Mouse (Mus musculus): ENCODE results near the gene Ugt1a6b. TPM values are rescaled to one million over a fixed set of nuclear protein-coding genes. Genes with fewer than 3 reads are reported as not detected.
"Not testable (repeated sequence)": the region's sequence is repeated elsewhere in the genome, so short reads cannot be mapped to it uniquely, and the experiment has no call there.

Gene Ugt1a6b
- 10 to 100 TPM in 1 of 2 experiments, 1 to 10 TPM in 1; 3.5 to 12.0 TPM for total RNA-seq (2021)
- long read RNA-seq, experiment 1: 0 reads
- long read RNA-seq, experiment 2: 0 reads

DNA sequence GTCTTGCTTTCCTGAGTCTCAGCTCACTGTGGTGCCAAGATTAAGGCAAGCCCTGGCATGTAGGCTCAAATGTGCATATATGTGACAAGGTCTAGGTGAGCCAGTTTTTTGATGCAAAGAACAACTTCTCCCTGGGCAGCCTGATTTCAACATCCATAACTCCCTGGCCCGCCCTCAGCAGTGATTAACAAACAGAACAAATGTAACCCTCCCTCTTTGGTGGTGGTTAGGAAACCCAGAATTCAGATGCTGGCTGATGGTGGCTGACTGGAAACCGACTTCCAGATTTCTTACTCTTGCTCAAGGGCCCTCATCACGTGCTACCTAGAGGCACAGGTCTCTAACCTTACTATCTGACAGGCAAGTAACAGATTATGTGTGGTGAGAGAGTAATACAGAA lies at the start of gene Ugt1a6b:
Gene Ugt1a6b, plus strand, starts transcription at position 234 of the 400 bp plus-strand sequence.
- DNase-seq (ENCODE audit: low spot score in 2 of 2): not testable (repeated sequence)

DNA sequence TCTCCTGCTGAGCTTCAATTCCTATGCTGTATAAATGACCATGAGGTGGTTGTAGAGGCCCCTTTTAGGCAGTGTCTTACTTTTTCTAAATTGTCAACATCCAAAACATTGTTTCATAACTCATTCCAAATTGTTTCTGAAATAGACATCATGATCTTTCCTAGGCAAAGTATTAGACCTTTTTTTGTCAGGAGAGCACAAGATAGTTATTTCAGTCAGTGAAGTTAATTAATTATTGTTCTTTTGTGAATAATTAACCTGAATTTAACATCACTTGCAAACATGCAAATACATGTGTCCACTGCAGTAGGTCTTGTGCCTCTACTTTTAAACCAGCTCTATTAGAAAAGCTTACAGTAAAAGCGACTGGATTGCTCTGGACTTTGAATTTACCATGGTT lies 48.0 kb upstream of the Ugt1a6b start, which contains the start of gene Ugt1a10:
Gene Ugt1a10, plus strand, starts transcription at position 301 of the 400 bp plus-strand sequence.
- DNase-seq (ENCODE audit: low spot score in 2 of 2): no peak

DNA sequence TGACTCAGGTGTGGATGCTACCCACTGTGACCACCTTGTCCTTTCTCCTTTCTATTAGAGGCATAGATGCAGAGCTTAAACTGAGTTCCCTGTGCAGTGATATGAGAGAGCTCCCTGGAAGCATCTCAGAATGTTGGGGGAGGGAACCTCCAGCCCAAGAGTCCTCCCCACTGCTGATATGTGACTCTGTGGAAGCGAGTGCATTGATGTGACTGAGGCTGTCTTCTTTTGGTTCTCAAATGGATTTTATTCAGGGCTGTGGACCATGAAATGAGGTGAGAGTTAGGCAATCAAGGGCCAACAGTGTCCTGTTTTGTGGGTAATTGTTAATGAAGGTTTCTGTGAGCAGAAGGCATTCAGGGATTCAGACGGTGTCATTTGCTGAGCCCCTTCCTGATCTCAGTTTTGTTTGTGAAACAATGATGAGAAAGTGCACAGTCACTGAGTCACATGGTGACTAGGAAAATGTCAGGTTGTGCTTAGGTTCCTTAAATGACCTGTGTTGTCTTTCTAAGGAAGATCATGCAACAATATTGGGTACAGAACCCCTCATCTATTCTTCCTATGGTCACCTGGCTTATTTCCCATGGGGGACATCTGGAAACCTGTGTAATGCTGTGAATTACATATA lies 36.5 kb upstream of the Ugt1a6b start:
- DNase-seq (ENCODE audit: low spot score in 2 of 2): not testable (repeated sequence)

DNA sequence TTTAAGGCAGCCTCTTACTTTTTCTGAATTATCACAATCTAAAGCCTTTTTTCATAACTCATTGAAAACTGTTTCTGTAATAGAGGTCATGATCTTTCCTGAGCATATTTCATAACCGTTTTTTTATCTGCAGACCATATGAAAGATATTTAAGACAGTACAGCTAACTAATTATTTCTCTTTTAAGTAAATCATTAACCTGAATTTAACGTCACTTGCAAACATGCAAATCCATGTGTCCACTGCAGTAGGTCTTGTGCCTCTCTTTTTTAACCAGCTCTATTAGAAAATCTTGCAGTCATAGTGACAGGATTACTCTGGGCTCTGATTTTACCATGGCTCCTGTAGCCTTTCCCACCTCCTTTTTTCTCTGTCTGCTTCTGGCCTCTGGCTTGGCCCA lies 32.6 kb upstream of the Ugt1a6b start, which contains the start of gene Ugt1a9:
Gene Ugt1a9, plus strand, starts transcription at position 306 of the 400 bp plus-strand sequence.
- no peak for DNase-seq (ENCODE audit: low spot score in 2 of 2)

DNA sequence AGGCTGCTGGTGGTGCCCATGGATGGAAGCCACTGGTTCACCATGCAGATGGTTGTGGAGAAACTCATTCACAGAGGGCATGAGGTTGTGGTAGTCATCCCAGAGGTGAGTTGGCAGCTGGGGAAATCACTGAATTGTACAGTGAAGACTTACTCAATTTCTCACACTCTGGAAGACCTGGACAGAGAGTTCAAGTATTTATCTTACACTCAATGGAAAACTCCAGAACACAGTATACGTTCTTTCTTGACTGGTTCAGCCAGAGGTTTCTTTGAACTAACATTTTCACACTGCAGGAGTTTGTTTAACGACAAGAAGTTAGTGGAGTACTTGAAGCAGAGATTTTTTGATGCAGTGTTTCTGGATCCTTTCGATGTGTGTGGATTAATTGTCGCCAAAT lies 32.1 kb upstream of the Ugt1a6b start:
- DNase-seq (ENCODE audit: low spot score in 2 of 2): no peak

DNA sequence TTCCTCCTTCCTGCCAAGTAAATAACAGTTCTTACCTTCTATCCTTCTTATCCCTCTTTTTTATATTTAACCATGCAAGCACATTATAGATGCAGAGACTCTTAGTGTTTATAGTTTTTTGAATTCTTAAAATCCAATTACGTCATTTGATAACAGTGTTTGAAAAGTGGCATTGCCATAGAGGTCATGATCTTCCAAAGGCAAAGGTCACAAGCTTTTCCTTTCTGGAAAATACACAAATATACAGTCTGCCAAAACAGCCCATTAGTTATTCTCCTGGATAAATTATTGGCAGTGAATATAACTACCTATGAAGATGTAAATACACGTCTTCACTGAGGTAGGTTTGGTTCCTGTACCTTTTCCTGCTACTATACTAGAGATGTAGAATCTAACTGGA lies 28.6 kb upstream of the Ugt1a6b start:
- no peak for DNase-seq (ENCODE audit: low spot score in 2 of 2)

DNA sequence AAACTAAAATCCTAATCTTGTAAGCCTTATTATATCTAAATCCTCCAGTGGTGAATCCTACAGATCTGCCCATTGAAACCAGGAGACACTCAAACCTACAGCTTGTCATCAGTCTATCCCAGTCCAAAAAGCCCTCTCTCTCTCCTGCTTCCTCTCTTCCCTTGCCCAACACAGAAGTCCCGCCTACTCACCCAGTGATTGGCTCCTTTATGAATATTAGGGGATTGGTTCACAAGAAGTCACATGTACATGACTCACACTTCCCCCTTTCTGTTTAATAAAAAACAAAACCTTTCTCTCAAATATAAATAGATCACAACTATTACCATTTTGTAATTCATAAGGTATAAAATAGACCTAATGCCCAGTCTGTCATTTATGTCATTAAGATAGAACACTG lies 25.9 kb upstream of the Ugt1a6b start:
- no peak for DNase-seq (ENCODE audit: low spot score in 2 of 2)

DNA sequence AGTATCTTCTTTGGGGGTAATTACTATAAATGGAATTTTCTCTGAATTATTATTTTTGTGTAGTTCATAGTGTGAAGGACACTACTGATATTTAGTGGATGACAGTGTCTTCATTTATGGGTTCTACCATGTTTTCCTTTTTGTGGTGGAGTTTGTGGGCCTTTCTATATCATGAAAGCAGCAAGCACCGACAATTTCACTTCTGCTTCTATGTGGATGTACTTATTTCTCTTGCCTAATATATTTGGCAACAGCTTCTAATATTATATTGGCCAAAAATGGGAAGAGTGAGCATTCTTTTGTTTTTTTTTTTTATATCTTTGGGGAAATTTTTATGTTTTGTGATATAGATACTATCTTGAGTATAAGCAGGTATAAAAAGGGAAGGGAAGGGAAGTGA lies 21.4 kb upstream of the Ugt1a6b start:
- no peak for DNase-seq (ENCODE audit: low spot score in 2 of 2)

DNA sequence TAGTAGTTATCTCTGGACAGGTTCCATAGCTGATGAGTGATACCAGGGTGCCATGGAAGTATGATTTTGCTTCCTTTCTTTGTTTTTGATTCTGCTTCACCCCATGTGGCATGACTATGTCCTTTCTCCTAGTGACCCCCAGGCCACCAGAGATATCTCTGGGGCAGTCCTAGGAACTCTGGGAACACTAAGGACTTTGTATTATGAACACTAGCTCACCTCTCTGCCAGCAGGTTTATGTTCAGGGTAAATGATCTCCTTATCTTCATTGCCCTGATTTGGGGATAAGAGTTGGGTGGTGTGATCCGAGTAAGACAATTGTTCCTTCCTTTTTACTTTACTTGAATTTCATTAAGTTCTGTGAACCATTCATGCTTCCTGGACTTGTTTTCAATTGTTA lies 16.9 kb upstream of the Ugt1a6b start:
- no peak for DNase-seq (ENCODE audit: low spot score in 2 of 2)

DNA sequence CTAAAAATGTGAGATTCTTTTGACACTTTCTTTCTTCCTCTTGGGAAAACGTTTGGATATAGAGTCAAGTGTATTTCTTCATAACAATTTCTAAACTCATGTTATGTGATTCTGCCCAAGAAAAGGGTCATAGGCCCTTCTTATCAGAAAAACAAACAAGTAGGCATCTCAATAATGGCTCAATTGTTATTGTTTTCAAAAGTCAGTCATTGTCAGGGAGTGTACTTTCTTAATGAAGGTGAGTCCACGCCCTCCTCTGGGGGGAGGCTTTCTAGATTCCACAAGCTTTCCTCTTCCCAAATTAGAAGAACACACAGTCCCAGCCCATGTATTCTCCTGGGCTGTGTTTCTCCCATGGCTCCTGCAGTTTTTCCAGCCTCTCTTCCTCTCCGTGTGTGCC lies 15.5 kb upstream of the Ugt1a6b start, which contains the start of gene Ugt1a8:
Gene Ugt1a8, plus strand, starts transcription at position 301 of the 400 bp plus-strand sequence.
- no peak for DNase-seq (ENCODE audit: low spot score in 2 of 2)

DNA sequence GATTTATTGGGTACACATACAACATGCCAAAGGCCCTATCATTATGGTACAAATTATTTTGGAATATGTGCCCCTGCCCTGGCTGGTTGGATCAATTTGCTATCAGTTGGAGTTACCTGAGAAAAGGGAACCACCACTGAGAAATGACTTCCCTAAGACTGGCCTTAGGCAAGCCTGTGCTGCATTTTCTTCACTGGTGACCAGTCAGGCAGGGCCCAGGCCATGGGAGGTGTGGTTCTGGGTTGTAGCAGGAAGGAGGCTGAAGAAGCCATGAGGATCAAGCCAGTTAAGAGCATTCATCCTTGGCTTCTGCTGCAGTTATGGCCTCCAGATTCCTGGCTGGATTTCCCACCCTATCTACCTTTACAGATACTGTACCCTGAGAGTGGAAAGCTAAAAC lies 10.7 kb upstream of the Ugt1a6b start:
- DNase-seq (ENCODE audit: low spot score in 2 of 2): no peak

DNA sequence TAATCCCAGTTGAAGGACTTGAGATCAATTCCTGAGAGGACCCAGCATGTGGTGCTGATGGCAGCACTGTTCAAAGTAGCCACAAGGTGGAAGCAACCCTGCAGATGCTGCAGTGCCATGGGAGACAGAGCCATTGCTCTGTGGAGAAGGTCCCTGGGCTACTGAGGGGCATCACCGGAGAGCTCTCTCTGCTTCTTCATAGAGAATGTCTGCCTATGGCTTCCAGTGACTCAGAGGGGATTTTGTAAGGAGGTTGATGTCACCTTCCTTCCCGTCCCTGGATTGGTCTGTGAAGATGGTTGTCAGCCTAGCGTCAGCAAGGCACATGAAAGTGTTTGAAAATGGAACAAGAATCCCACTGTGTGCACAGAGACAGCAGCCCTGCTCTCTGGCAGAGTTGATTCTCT lies 8.8 kb upstream of the Ugt1a6b start:
- not testable (repeated sequence) for DNase-seq (ENCODE audit: low spot score in 2 of 2)

DNA sequence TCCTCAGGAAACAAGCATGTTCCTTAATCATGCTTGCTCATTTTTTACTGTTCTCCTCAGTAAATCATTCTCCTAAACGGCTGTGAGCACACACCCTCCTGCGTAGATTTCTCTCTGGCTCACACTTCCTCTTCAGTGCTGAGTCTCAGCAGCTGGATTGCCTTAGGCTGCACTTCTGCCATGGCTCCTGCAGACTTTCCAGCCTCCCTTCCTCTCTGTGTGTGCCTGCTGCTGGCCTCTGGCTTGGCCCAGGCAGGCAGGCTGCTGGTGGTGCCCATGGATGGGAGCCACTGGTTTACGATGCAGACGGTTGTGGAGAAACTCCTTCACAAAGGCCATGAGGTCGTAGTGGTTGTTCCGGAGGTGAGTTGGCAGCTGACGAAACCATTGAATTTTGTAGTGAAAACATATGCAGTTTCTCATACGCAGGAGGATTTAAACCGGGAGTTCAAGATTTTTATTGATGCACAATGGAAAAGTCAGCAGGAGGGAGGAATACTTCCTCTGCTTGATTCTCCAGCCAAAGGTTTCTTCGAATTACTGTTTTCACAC lies 8.0 kb upstream of the Ugt1a6b start, which contains the start of gene Ugt1a7c:
Gene Ugt1a7c, plus strand, starts transcription at position 122 of the 552 bp plus-strand sequence.
- no peak for DNase-seq (ENCODE audit: low spot score in 2 of 2)

DNA sequence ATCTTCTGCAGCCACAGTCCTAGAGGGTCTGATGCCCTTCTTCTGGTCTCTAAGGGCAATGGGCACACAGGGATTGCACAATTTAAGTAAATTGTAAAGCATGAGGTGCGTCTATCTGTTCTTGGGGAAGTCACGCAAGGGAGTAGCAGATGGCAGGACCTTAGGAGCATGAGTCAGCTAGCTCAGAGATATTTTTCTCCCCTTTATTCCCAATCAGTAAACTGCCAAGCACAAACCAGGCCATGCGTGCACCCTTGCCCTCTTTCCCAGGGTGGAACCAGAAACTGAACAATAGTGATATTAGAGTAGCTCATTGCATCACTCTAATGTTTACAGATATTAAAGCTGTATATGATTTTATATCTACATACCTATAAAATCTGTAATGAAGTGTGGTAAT lies 4.5 kb upstream of the Ugt1a6b start:
- DNase-seq (ENCODE audit: low spot score in 2 of 2): not testable (repeated sequence)

DNA sequence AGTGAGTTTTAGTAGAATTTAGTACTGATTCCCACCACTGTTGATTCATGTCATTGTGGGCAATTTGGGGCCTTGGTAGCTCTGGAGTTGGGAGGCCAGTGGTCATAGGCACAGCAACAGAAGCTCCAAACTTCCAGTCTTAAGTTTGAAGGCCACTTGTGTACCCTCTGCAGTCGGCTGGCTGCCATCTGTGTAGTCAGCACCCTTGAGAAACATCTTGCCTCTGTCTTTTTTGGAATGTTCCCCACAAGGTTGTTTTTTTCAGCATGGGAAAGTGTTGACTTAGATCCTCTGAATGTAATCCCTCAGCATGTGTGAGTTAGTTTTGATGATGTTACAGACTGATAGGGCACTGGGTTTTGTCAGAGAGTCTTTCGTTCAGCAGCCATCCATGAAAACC lies 3.4 kb upstream of the Ugt1a6b start:
- not testable (repeated sequence) for DNase-seq (ENCODE audit: low spot score in 2 of 2)

DNA sequence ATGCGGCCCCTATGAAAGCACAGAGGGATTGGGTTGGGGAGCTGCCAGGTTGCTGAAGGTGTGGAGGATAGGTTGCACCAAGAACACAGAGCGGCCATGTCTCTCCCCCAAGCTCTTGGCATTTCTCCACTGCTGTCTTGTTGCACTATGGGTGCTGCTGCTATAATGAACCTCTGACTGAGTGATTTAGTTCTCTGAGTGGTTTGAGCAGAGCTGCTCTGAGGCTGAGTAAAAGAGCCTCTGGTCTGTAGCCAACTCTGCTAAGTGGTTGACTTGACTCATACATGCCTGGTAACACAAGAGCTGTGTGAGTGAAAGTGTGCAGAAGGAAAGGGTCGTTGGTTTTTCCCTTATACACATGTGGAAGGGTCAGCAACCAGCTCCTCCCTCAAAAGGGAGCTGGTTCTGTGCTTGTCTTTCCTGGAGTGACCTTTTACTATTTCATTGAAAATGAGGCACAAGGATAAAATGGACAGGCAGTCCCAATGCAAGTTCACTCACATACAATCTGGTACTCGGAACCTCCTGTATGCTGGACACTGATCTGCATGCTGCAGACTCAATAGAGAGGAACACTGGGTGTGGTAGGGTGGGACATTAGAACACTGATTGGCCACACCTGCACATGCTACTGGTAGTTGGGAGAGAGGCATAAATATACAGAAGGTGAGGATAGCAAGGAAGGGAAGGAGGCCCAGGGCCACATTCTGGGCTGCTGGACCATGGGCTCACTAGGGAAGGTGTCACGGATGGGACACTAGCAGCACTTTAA lies 831 bp downstream of the Ugt1a6b start:
- not testable (repeated sequence) for DNase-seq (ENCODE audit: low spot score in 2 of 2)

DNA sequence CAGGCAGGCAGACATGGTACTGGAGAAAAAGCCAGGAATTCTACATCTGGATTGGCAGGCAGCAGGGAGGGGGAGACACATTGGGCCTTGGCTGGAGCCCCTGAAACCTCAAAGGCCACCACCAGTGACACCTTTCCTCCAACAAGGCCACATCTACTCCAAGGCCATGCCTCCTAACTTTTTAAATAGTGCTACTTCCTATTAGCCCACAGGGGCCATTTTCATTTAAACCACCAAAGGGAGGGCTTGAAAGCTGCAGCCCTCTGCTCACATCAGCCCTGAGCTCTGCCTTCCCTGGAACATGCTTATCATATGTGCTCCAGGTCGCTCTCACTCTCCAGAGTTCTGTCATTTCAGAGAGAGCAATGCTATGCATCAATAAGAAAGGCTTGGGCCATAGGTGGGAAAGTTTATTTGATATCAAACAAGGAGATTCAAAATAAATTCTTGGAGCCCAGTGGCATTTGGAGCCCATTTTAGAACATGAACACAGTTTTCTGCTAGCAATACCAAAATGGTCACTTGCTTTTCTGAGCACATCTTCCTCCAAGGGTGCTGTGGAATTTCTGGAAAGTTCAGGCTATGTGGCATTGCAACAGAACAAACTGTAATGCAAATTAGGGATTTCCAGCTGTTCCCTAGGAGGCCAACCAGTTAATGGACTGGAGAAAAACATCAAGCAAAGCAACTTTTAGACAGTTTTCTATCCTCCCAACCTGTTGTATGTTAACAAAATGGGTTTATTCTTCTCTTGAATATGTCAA lies 1.8 kb downstream of the Ugt1a6b start:
- no peak for DNase-seq (ENCODE audit: low spot score in 2 of 2)

DNA sequence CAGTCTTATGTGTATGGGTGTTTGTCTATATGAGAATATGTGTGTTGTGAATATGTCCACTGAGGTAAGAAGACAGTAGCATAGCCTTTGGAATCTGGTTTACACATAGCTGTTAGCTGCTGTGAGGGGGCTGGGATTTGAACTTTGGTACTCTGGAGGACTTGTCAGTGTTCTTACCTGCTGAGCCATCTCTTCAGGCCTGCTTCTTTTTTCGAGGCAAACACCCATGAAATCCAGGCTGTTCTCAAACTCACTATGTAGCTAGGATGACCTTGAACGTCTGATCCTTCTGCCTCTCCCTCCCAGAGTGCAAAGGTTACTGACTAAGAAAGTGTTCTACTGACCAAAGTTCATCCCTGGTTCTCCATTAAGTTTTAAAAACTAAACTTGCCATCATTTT lies 2.6 kb downstream of the Ugt1a6b start:
- DNase-seq (ENCODE audit: low spot score in 2 of 2): no peak

DNA sequence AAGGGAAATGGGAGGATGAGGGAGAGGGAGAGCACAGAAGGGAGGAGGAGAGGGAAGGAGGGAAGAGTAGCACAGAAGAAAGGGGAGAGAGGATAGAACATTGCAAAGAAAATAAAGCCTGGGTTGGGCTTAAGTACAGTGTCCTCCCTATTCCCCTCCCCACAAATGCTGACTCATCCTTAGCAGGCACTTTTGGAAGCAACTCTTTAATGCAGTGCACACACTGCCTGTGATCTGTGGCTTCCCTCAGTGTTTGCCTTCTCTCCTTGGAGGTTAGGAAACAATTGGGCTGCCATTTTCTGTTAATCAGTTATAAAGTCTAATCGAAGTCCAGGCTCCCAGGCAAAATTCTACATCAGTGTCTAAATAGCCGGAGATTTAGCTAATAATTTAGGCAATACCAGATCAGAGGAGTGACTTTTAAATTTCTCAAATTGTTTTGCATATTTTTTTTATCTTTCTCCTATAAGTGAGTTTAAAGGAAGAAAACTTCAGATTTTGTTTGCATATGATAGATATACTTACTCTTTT lies 6.0 kb downstream of the Ugt1a6b start:
- DNase-seq (ENCODE audit: low spot score in 2 of 2): not testable (repeated sequence)

DNA sequence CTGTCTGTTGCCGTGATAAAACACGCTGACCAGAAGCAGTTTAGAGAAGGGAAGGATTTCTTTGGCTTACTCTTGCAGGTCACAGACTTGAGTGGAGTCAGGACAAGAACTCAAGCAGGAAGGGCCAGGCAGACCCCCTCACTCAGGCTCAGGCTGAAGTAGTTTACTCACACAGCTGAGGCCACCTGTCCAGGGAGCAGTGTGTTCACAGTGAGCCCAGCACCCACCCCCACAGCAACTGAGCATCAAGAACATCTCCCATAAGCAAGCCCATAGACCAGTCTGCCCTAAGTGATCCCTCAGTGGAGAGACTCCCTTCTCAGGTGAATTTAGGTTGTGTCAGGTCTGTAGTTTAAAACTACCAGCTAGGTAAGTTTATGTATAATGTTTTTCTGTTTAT lies 6.6 kb downstream of the Ugt1a6b start:
- not testable (repeated sequence) for DNase-seq (ENCODE audit: low spot score in 2 of 2)

DNA sequence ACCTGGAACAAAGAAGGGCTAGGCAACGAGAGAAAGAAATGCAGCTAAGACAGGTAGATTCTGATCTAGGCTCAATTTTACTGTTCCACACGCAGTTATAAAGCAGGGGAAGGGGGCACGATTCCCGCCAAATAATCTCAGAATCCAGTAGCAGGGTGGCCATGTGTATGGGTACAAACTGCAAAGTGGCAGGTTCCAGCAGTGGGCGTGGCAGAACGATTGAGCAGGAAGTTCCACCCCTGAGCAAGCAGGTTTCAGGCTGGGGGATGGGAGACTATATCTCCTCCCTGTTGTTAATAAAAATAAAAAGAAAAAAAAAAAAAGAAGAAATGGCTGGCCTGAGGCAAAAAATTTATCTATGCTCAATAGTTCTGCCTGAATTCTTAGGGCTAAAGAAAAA lies 9.7 kb downstream of the Ugt1a6b start:
- DNase-seq (ENCODE audit: low spot score in 2 of 2): not testable (repeated sequence)

Measured in adrenal gland, adult 18-20 months (tissue).